Mouse (Mus musculus): ENCODE measurements at regions not wholly inside any gene's neighbourhood (a gene's known extent, or its start where the extent isn't known, plus 50 kb on each side); places are given as distances from the start of the nearest gene placed in this dataset.

GRCm38 (mm10) chr2:47424910-47425309, 1389.0 kb upstream of the Acvr2a start:
- in situ Hi-C loops (cut with MboI, MseI) = no loop called here

GRCm38 (mm10) chr2:47429843-47430242, 1384.1 kb upstream of the Acvr2a start:
- in situ Hi-C loops (cut with MboI, MseI) = no loop called here

DNA sequence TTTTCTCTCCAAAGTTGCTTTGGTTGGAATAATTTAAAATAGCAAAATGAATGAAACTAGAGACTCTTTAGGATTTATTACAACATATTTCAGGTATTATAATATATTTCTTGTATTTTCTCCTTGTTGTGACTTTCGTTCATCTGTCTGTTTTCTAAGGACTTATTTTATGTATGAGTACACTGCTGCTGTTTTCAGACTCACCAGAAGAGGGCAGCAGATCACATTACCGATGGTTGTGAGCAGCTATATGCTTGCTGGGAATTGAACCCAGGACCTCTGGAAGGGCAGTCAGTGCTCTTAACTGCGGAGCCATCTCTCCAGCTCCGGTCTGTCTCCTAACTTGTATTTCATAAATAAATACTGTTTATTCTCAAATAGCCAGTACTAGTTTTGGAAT, 1347.9 kb upstream of the Acvr2a start:
- in situ Hi-C loops (cut with MboI, MseI) = no loop called here

DNA sequence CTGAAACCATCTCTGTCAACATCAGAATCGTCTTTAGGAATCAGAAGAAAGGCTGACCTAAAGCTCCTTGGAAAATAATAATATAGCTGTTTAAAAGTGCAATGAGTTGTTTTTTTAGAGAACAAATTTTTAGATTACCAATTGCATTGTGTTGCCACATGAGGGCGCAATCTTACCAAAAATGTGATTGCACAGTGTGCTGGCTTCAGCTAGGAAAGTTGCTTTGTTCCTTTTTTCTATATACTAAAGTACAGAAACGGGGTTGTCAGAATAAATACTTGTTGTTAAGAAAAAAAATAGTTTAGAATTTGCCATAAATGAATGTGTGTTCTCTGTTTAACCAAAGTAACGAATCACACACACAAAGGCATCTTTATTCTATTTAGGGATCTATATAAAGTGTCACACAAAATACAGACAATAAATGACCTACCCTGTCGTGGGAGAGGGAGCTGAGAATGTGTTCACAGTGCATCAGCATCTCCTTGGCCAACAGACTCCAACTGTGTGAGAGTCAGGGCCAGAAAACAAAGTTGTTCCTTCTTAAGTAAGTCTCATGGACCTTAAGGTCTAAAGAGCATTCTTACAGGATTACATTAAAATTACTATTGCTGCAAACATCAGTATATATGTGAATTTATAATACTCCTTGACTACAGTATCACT, 1321.9 kb upstream of the Acvr2a start:
- in situ Hi-C loops (cut with MboI, MseI) = loop anchor here (5.0 kb wide), 1 partner anchor 1395 kb away; no protein-coding TSS in a partner anchor

All from T-helper 1 cell (primary cell).